Mouse (Mus musculus) embryonic fibroblast, embryonic 13.5 days (primary cell): Measurements from ENCODE around the gene Ccdc155.

Experiments
- CTCF ChIP-seq: IDR thresholded peaks from 2 replicates; pipeline ENCODE4 v1.5.1; 2011; ENCODE audit warnings: mild to moderate bottlenecking, control low read depth, low read length, moderate library complexity, borderline replicate concordance; ENCODE audit not compliant: insufficient read depth
- POLR2A ChIP-seq: IDR thresholded peaks from 2 replicates; pipeline ENCODE4 v1.6.1; 2011; ENCODE audit warnings: low read depth, mild to moderate bottlenecking, control low read depth, low read length, moderate library complexity

GRCm38 (mm10) chr7:45168656-45169055, 36.0 kb downstream of the Ccdc155 start:
- TF ChIP-seq CTCF (no peak), POLR2A (no peak)
